Mouse (Mus musculus) liver, adult 2 months (tissue): ENCODE measurements at regions not wholly inside any gene's neighbourhood (a gene's known extent, or its start where the extent isn't known, plus 50 kb on each side); places are given as distances from the start of the nearest gene placed in this dataset.

Source experiments
- DNase-seq: peaks from one replicate; pipeline ENCODE4 v3.0.0-alpha.2; 2011; ENCODE audit warnings: low read depth, low spot score; ENCODE audit errors: extremely low read depth
- H3K27ac ChIP-seq: fragments of 200-500 bp; replicated peaks from 2 replicates; pipeline ENCODE4 v1.5.1; 2012; ENCODE audit warnings: low read depth, mild to moderate bottlenecking, control low read depth, inconsistent platforms, low read length; ENCODE audit not compliant: insufficient read depth
- H3K27me3 ChIP-seq: fragments of 200-500 bp; 2 replicates; pipeline ENCODE4 v1.6.1; 2012; ENCODE audit warnings: mild to moderate bottlenecking, moderate library complexity, low read length, inconsistent platforms; ENCODE audit not compliant: control insufficient read depth, insufficient read depth
- H3K36me3 ChIP-seq: fragments of 200-500 bp; 2 replicates; pipeline ENCODE4 v1.6.1; 2012; ENCODE audit warnings: low read length, inconsistent platforms; ENCODE audit not compliant: control insufficient read depth, insufficient read depth
- H3K4me1 ChIP-seq: fragments of 200-500 bp; 2 replicates; pipeline ENCODE4 v1.6.1; 2011; ENCODE audit warnings: low read length; ENCODE audit not compliant: control insufficient read depth, insufficient read depth
- H3K4me3 ChIP-seq: fragments of 200-500 bp; 2 replicates; pipeline ENCODE4 v1.5.1; 2011; ENCODE audit warnings: low read depth, mild to moderate bottlenecking, control low read depth, low read length, moderate library complexity; ENCODE audit not compliant: insufficient read depth
- H3K79me2 ChIP-seq: fragments of 200-500 bp; 2 replicates; pipeline ENCODE4 v1.6.1; 2012; ENCODE audit warnings: inconsistent platforms, mild to moderate bottlenecking, low read length, moderate library complexity; ENCODE audit not compliant: control insufficient read depth, insufficient read depth
- H3K9ac ChIP-seq: fragments of 200-500 bp; 2 replicates; pipeline ENCODE4 v1.6.1; 2012; ENCODE audit warnings: low read depth, mild to moderate bottlenecking, control low read depth, inconsistent platforms, low read length
- CTCF ChIP-seq: fragments of 200-500 bp; IDR thresholded peaks from 2 replicates; pipeline ENCODE4 v1.5.1; 2011; ENCODE audit warnings: low read depth, low read length, control low read depth
- POLR2A ChIP-seq: fragments of 200-500 bp; IDR thresholded peaks from 2 replicates; pipeline ENCODE4 v1.6.1; 2011; ENCODE audit warnings: low read length, control low read depth; ENCODE audit not compliant: insufficient read depth; ENCODE audit errors: extremely low read depth
- WGBS: fragments of 180-500 bp; shearing (Covaris S2); methylation state at CpG from one replicate; pipeline ENCODE4 v1.1.7; 2018; 5-methylcytosine and 5-hydroxymethylcytosine counted together

GRCm38 (mm10) chr4:67861801-67862200 is 1034.4 kb downstream of the Tlr4 start:
- Histone ChIP-seq H3K9ac (no peak overlapping the region), H3K79me2 (no peaks in the 10 kb centered on the region), H3K27ac (no peak overlapping the region), H3K36me3 (no peaks in the 10 kb centered on the region), H3K4me1 (no peaks in the 10 kb centered on the region), H3K4me3 (no peak overlapping the region), H3K27me3 (no peaks in the 10 kb centered on the region)
- DNase-seq, result no peak
- TF ChIP-seq POLR2A (no peak), CTCF (no peak)
- 69% methylated on average over 1 of the region's 1 CpGs for WGBS

- H3K27me3 ChIP-seq, result no peaks in the 10 kb centered on the region
- WGBS, result 69% methylated on average over 4 of the region's 4 CpGs
- TF ChIP-seq CTCF, result no peak
- TF ChIP-seq POLR2A, result no peak
Observed at GRCm38 (mm10) chr4:67853001-67853400, 1025.6 kb downstream of the Tlr4 start.

GRCm38 (mm10) chr4:67833397-67833796 is 1006.0 kb downstream of the Tlr4 start:
- Histone ChIP-seq H3K27ac (no peak overlapping the region), H3K79me2 (no peaks in the 10 kb centered on the region), H3K9ac (no peak overlapping the region), H3K36me3 (no peaks in the 10 kb centered on the region), H3K27me3 (no peaks in the 10 kb centered on the region), H3K4me1 (no peaks in the 10 kb centered on the region), H3K4me3 (no peak overlapping the region)
- TF ChIP-seq POLR2A, result no peak
- TF ChIP-seq CTCF, result no peak
- WGBS, result 68% methylated on average over 4 of the region's 4 CpGs
- DNase-seq, result no peak

More at GRCm38 (mm10) chr4:67853001-67853400, 1025.6 kb downstream of the Tlr4 start:
- no peak overlapping the region for H3K27ac ChIP-seq
- no peak for DNase-seq
- no peaks in the 10 kb centered on the region for H3K36me3 ChIP-seq
- no peak overlapping the region for H3K9ac ChIP-seq
- H3K4me1 ChIP-seq, result no peaks in the 10 kb centered on the region
- no peaks in the 10 kb centered on the region for H3K79me2 ChIP-seq
- H3K4me3 ChIP-seq, result no peak overlapping the region

- Histone ChIP-seq H3K4me3 (no peak overlapping the region), H3K4me1 (no peaks in the 10 kb centered on the region), H3K27ac (no peak overlapping the region), H3K27me3 (no peaks in the 10 kb centered on the region), H3K36me3 (no peaks in the 10 kb centered on the region), H3K9ac (no peak overlapping the region), H3K79me2 (no peaks in the 10 kb centered on the region)
- no peak for DNase-seq
- TF ChIP-seq POLR2A, result no peak
- 50% methylated on average over 1 of the region's 1 CpGs for WGBS
Observed at GRCm38 (mm10) chr4:67825484-67825883, 998.1 kb downstream of the Tlr4 start.

GRCm38 (mm10) chr4:67796050-67796449 is 968.7 kb downstream of the Tlr4 start:
- no peaks in the 10 kb centered on the region for H3K27me3 ChIP-seq
- no peaks in the 10 kb centered on the region for H3K4me1 ChIP-seq
- 54% methylated on average over 1 of the region's 1 CpGs for WGBS
- no peaks in the 10 kb centered on the region for H3K79me2 ChIP-seq
- DNase-seq, result no peak
- TF ChIP-seq CTCF (no peak), POLR2A (no peak)
- no peaks in the 10 kb centered on the region for H3K36me3 ChIP-seq
- no peak overlapping the region for H3K4me3 ChIP-seq
- H3K9ac ChIP-seq, result no peak overlapping the region
- no peak overlapping the region for H3K27ac ChIP-seq
